Mouse (Mus musculus): Measurements from ENCODE around the gene Tnfrsf25.

Gene Tnfrsf25

GRCm38 (mm10) chr4:152092751-152093293 is 22.9 kb upstream of the Tnfrsf25 start:
- peak; percentile 55 for DNase-seq (ENCODE audit: low spot score)

DNA sequence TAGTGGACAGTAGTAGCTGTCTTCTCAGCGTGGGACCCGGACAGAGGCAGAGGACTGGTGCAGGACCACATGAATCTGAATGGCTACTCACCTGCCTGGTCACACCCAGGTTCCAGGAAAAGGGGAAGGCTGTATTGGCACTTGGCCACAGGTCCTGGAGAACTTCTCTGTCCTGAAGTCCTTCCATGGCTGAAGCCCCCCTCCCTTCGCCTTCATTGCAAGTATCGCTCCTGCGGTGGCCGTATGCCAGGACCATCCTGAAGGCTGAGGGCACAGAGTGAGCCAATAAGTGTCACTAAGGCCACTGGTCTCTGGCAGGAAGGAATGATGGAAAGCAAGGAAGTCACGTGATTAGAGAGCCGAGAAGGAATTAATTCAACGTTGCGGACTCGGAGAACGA is 21.5 kb upstream of the Tnfrsf25 start:
- no peak for DNase-seq (ENCODE audit: low spot score)

DNA sequence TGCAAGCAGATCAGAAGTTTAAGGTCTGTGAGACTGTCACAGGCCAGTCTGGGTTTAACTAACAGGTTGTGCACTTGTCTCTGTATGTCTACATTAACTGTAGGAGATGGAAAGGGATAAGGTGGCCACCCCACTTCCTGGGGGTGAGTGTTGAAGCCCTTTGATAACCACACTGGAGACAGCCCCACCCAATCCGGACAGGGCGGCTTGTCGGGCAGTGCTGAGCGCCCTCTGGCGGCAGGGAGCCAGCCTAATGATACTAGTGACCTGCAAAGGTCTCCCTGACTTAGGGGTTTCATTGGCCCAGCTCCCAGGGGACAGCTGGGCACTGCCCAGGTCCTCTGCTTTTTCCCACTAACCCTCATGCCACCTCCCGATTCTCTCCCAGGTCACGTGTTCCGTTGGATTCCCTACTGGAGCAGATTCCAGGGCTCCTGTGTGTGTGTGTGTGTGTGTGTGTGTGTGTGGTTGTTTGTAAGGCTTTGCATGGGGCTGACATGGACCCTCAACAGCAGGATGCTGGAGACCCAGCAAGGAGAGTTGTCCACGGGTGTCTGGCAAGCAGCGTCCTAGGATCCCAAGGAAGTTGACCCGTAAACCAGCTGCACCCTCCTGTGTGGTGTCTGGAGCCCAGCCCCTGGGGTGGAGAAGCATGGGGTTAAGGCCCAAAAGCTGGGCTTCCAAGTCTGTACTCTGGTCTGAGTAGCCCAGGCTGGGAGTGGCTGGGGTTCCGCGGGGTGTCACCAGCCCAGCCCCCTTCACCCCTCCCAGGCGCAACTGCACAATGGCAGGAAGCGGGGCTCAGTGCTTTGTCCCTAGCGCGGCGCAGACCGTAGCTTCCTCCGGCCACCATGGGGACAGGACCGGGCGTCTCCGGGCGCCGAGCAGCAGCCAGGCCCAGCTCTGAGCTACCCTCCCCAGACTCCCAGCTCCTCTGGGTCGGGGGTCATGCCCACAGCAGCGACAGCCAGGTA is 19.5 kb upstream of the Tnfrsf25 start:
- DNase-seq (ENCODE audit: low spot score) = peak; percentile 75

DNA sequence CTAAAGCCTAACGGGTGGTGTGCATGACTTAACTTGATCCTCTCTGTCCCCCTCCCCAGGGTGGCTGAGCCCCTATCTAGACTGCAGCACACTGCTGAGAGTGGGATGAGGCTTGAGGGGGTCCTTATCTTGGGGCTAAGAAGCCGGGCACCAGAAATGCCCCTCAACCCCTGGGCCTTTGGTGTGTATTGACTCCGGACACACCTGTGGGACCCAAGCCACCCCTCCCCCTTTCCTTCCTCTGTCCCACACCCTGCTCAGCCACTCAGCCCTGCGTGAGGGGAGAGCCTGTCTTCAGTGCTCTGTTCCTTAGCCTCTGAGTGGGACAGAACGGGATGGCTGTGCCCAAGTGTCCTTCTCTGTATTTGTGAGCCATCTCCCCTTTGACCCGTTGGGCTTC is 18.8 kb upstream of the Tnfrsf25 start:
- DNase-seq (ENCODE audit: low spot score) = no peak

DNA sequence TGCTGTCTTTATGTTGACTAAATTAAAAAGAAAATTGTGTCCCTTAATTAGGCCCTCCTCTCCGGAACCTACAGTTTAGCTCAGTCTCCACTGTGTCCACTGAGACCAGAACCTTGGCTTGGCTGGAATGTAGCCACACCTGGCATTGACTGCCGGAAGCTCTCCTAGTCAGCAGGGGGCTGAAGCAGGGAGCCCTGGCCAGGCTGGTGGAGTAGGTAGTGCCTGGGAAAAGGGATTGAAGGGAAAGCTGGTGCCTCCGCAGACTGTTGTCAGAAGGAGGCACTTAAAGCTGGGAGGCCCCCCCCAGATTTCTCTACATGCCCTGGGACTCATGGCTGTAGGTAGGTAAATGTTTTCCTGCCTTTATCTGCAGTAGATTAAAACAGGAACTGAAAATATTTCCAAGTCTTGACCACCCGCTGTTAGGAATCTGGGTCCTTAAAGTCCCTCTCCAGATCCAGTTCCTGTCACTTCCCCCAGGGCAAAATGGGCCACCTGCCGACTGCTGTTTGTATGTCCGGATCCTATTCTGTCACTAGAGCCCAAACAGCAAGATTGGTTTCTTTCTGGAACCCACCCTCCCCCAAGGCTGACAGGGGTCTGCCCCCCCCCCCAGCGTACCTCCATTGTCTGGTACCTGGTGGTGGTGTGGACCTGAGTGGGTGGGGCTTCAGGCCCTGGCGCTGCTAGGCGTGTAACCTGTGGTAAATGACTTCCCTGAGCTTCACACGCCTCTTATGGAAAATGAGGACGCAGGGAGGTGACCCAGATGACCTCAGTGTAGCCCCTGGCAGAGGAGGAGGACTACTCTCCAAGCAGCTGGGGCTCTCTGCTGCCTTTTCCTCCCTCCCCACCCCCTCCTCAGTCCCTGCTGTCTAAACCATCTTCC is 17.6 kb upstream of the Tnfrsf25 start:
- DNase-seq (ENCODE audit: low spot score) = no peak

- no peak for DNase-seq (ENCODE audit: low spot score)
Measured at GRCm38 (mm10) chr4:152100541-152100940, 15.2 kb upstream of the Tnfrsf25 start.

- DNase-seq (ENCODE audit: low spot score) = no peak
Measured at GRCm38 (mm10) chr4:152101081-152101653, 14.6 kb upstream of the Tnfrsf25 start.

DNA sequence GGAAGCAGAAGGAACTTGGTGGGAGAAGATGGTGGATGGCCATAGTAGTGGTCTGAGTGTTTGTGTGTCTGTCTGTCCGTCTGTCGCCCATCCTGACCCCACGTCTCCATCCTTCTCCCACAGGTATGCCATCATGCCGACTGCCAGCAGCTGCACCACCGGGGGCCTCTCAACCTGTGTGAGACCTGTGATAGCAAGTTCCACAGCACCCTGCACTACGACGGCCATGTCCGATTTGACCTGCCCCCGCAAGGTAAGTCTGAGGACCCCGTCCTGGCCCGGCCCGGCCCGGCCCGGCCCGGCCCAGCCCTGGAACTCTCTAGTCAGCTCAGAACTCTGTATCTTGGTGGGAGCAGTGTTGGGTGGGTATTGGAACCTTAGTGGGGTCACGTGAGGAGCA is 13.8 kb upstream of the Tnfrsf25 start:
- DNase-seq (ENCODE audit: low spot score) = no peak

DNA sequence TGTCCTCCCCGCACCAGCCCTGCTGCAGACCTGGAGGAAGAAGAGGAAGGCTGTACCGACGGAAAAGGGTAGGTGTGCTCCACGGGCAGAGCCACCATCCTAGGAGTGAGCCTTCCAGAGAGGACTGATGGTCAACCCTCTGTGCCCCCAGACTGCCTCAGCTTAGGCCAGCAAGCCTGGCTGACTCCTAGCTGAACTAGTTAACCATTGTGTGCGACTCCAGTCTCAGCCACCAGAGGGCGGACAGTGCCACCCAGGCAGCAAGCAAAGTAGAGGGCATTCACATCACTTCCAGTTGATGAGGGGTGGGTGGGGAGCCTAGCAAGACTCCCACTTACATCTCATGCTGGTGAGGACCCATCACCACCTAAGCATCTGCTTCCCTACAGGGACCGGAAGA is 12.7 kb upstream of the Tnfrsf25 start:
- DNase-seq (ENCODE audit: low spot score) = peak; percentile 58

- no peak for DNase-seq (ENCODE audit: low spot score)
Measured at GRCm38 (mm10) chr4:152106746-152107145, 9.0 kb upstream of the Tnfrsf25 start.

GRCm38 (mm10) chr4:152107493-152107892 is 8.2 kb upstream of the Tnfrsf25 start:
- no peak for DNase-seq (ENCODE audit: low spot score)

DNA sequence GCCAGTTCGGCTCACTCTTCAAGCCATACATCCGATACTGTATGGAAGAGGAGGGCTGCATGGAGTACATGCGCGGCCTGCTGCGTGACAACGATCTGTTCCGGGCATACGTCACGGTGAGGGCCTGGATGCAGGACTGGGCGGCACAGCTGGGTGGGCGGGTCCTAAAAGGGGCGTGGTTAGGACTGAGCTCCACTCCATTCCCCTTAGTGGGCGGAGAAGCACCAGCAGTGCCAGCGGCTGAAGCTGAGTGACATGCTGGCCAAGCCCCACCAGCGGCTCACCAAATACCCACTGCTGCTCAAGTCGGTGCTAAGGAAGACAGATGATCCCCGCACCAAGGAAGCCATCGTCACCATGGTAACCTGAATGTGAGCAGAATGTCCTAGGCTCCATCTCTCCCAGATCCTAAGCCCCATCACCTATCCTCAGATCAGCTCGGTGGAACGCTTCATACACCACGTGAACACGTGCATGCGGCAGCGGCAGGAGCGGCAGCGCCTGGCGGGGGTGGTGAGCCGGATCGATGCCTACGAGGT is 7.7 kb upstream of the Tnfrsf25 start:
- DNase-seq (ENCODE audit: low spot score) = no peak

GRCm38 (mm10) chr4:152108673-152109072 is 7.1 kb upstream of the Tnfrsf25 start:
- no peak for DNase-seq (ENCODE audit: low spot score)

- no peak for DNase-seq (ENCODE audit: low spot score)
Measured at GRCm38 (mm10) chr4:152109509-152109908, 6.2 kb upstream of the Tnfrsf25 start.

DNA sequence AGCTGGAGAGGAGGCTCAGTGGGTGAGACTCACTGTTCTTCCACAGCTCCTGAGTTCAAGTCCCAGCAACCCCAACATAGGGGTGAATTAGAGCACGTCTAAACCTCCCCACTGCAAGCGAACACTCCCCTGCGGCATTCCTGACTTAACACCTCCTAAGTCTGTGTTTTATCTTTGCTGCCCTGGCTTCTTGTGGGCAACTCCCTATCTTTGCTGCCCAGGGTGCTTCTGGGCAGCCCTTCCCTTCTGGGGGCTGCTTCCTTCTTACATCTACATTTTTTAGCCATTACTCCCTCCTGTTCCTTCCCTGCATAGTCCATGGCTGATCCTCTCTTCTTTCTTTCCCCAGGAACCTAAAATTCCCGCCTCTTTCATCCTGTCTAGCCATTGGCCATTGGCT is 5.0 kb upstream of the Tnfrsf25 start:
- DNase-seq (ENCODE audit: low spot score) = no peak

DNA sequence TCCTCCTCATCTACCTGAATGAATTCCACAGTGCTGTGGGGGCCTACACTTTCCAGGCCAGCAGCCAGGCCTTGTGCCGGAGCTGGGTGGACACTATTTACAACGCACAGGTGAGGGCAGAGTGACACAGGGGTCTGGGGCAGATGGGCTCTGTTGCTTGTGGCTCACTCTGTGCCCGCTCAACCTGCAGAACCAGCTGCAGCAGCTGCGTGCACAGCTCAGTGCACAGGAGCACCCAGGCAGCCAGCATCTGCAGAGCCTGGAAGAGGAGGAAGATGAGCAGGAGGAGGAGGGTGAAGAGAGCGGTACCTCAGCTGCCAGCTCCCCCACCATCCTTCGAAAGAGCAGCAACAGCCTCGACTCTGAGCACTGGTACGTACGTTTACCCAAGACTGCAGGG is 3.4 kb upstream of the Tnfrsf25 start:
- DNase-seq (ENCODE audit: low spot score) = no peak

GRCm38 (mm10) chr4:152114080-152114479 is 1.7 kb upstream of the Tnfrsf25 start:
- no peak for DNase-seq (ENCODE audit: low spot score)

- DNase-seq (ENCODE audit: low spot score) = no peak
Measured at GRCm38 (mm10) chr4:152117538-152117937, 1.8 kb downstream of the Tnfrsf25 start.

- DNase-seq (ENCODE audit: low spot score) = no peak
Measured at GRCm38 (mm10) chr4:152119396-152120292, 3.9 kb downstream of the Tnfrsf25 start.

GRCm38 (mm10) chr4:152120311-152121182 is 4.8 kb downstream of the Tnfrsf25 start:
- no peak for DNase-seq (ENCODE audit: low spot score)
